Mouse (Mus musculus) ovary, postnatal 10 days (tissue): Measurements from ENCODE around the gene Sgsm2.
A peak's percentile ranks its signal among the peaks of the same experiment; 100 is the strongest.

Source experiments
- DNase-seq: peaks from one replicate; pipeline ENCODE4 v3.0.0; 2022; ENCODE audit warnings: low spot score

Gene Sgsm2

GRCm38 (mm10) chr11:74881979-74882378 is 14.9 kb downstream of the Sgsm2 start:
- DNase-seq: no peak

GRCm38 (mm10) chr11:74880999-74881398 is 15.9 kb downstream of the Sgsm2 start:
- no peak for DNase-seq

- no peak for DNase-seq
Measured at GRCm38 (mm10) chr11:74876801-74877200, 20.1 kb downstream of the Sgsm2 start.

- no peak for DNase-seq
Measured at GRCm38 (mm10) chr11:74874630-74875029, 22.2 kb downstream of the Sgsm2 start.

GRCm38 (mm10) chr11:74870991-74871622 is 25.8 kb downstream of the Sgsm2 start:
- no peak for DNase-seq

GRCm38 (mm10) chr11:74870544-74870943 is 26.3 kb downstream of the Sgsm2 start:
- no peak for DNase-seq

GRCm38 (mm10) chr11:74869603-74870002 is 27.3 kb downstream of the Sgsm2 start:
- DNase-seq: no peak

GRCm38 (mm10) chr11:74868046-74868760 is 28.7 kb downstream of the Sgsm2 start:
- no peak for DNase-seq

GRCm38 (mm10) chr11:74867181-74867580 is 29.7 kb downstream of the Sgsm2 start:
- no peak for DNase-seq

- peak; percentile 24 for DNase-seq
Measured at GRCm38 (mm10) chr11:74866640-74867039, 30.2 kb downstream of the Sgsm2 start.

GRCm38 (mm10) chr11:74865252-74865651 is 31.6 kb downstream of the Sgsm2 start:
- DNase-seq: no peak

- no peak for DNase-seq
Measured at GRCm38 (mm10) chr11:74864421-74864820, 32.4 kb downstream of the Sgsm2 start.

- no peak for DNase-seq
Measured at GRCm38 (mm10) chr11:74863471-74863870, 33.4 kb downstream of the Sgsm2 start.

- DNase-seq: no peak
Measured at GRCm38 (mm10) chr11:74862129-74862528, 34.7 kb downstream of the Sgsm2 start.

GRCm38 (mm10) chr11:74857756-74858155 is 39.1 kb downstream of the Sgsm2 start:
- no peak for DNase-seq

GRCm38 (mm10) chr11:74850998-74851661 is 45.7 kb downstream of the Sgsm2 start:
- DNase-seq: no peak

- DNase-seq: no peak
Measured at GRCm38 (mm10) chr11:74847919-74848521, 48.8 kb downstream of the Sgsm2 start.

GRCm38 (mm10) chr11:74845784-74846183 is 51.1 kb downstream of the Sgsm2 start:
- DNase-seq: no peak

GRCm38 (mm10) chr11:74843761-74844160 is 53.1 kb downstream of the Sgsm2 start:
- no peak for DNase-seq

GRCm38 (mm10) chr11:74843435-74843714 is 53.5 kb downstream of the Sgsm2 start:
- no peak for DNase-seq

GRCm38 (mm10) chr11:74842656-74843434 is 54.0 kb downstream of the Sgsm2 start:
- DNase-seq: no peak

- no peak for DNase-seq
Measured at GRCm38 (mm10) chr11:74842045-74842444, 54.8 kb downstream of the Sgsm2 start.
